In the genomic region with DNA sequence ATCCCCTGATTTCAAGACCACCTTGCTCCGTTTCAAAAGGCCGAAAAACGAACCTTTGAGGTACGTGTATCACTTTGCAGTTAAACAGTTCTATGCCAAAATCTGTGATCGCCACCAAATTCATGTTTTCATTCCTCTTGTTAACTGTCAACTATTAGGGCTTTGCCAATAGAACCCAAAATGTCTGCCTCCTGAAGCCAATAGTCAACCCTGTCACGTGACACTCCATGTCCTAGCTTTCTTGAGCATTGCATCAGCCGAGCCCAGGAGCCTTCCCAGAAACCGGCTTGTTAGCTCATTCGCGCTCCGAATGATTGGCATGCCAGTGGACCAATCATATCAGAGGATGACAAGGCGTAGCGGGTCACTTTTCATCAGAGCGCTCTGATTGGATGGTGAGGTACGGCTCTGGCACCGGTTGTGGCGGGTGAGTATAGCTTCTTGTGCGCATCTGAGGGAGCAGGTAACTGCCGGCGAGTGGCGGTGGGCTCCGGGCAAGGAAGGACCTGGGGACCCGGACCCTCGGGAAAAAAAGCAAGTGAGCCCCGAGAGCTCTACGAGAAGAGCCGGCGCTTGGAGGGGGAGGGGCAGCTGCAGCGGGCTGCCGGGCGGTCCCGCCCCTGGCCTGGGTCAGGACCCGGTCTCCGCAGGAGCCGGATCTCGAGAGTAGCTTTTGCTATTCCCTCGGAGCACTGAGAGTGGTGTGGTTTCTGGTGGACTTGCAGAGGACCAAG, we compare ENCODE assay signal across 7 mouse cellular contexts. TPM values are rescaled to one million over a fixed set of nuclear protein-coding genes. Genes with fewer than 3 reads are reported as not detected.
A peak's percentile ranks its signal among the peaks of the same experiment; 100 is the strongest.
DNase-seq lines count a peak whose midpoint lies in the region; ATAC-seq lines count a peak whose summit lies in the region.

No protein-coding gene starts in this region.

- intact Hi-C loops in gastrocnemius, postnatal 36 days (cut with DNase I): no loop called here
- intact Hi-C loops in left cerebral cortex, postnatal 25 days (cut with DNase I): no loop called here

- peaks cover 8% of the 10 kb centered on the region; the same call in 1 of the 2 replicates for H3K36me3 ChIP-seq in intestine, embryonic 15.5 days
- peaks cover 34% of the 10 kb centered on the region for H3K36me3 ChIP-seq in midbrain, embryonic 10.5 days

- H3K9ac ChIP-seq in intestine, embryonic 15.5 days: peak overlapping the region; percentile 79

- ATAC-seq in intestine, embryonic 15.5 days: peak; percentile 100

- H3K4me2 ChIP-seq in intestine, embryonic 15.5 days (replicated peaks): peak overlapping the region; percentile 56

- DNase-seq in adrenal gland, adult 2 months: peak; percentile 98
- peak; percentile 100 for DNase-seq in embryo, embryonic 11.5 days (ENCODE audit: low read depth, low spot score)
- peak; percentile 91 to 98 for DNase-seq in gastrocnemius, postnatal 36 days
- peak; percentile 100 for DNase-seq in left cerebral cortex, postnatal 25 days (ENCODE audit: low spot score in 2 of 2)
- peak; percentile 97 for DNase-seq in midbrain, embryonic 10.5 days (ENCODE audit: low spot score)
- peak; percentile 93 for DNase-seq in right cerebral cortex, postnatal 4 days

- peaks cover 11% of the 10 kb centered on the region for H3K4me1 ChIP-seq in intestine, embryonic 15.5 days (replicated peaks)
- peaks cover 23% of the 10 kb centered on the region for H3K4me1 ChIP-seq in midbrain, embryonic 10.5 days

- H3K9me3 ChIP-seq in intestine, embryonic 15.5 days: no peaks in the 10 kb centered on the region
- no peaks in the 10 kb centered on the region for H3K9me3 ChIP-seq in midbrain, embryonic 10.5 days (replicated peaks)

- no peaks in the 10 kb centered on the region for H3K27me3 ChIP-seq in intestine, embryonic 15.5 days (replicated peaks)
- peaks cover 15% of the 10 kb centered on the region for H3K27me3 ChIP-seq in midbrain, embryonic 10.5 days (ENCODE audit: low read depth, poor library complexity, severe bottlenecking)

- H3K4me3 ChIP-seq in intestine, embryonic 15.5 days (replicated peaks): peak overlapping the region; percentile 73
- peak overlapping the region; percentile 72 for H3K4me3 ChIP-seq in midbrain, embryonic 10.5 days

- 6% methylated on average over 37 of the region's 37 CpGs for WGBS in intestine, embryonic 15.5 days
- 5% methylated on average over 37 of the region's 37 CpGs for WGBS in midbrain, embryonic 10.5 days

- H3K27ac ChIP-seq in intestine, embryonic 15.5 days: peak overlapping the region; percentile 66
- H3K27ac ChIP-seq in midbrain, embryonic 10.5 days (replicated peaks): peak overlapping the region; percentile 96

RNA-seq across cellular contexts. Expression of a gene that starts 0.7 kb away (rescaled TPM):
- total RNA-seq in adrenal gland, adult 2 months (2021): 100 to 1,000 TPM; 112 to 155 TPM
- polyA plus RNA-seq in adrenal gland, adult 2 months (2012; rRNA removed): 31.8 and 37.4 TPM in 2 replicates
- 10 to 100 TPM; 41.0 to 41.4 TPM for total RNA-seq in gastrocnemius, postnatal 36 days (2021)
- polyA plus RNA-seq in intestine, embryonic 15.5 days (2015; fragmentation: Nextera tagmentation; extraction: Ambion mirVana): 50.4 and 54.1 TPM in 2 replicates
- total RNA-seq in left cerebral cortex, postnatal 25 days (2021): 10 to 100 TPM; 94.3 to 95.5 TPM
- polyA plus RNA-seq in midbrain, embryonic 10.5 days (2016; fragmentation: Nextera tagmentation; extraction: Ambion mirVana): 75.6 and 79.8 TPM in 2 replicates

RNA-seq across cellular contexts. Expression of a gene that starts 2.1 kb away (rescaled TPM):
- total RNA-seq in adrenal gland, adult 2 months (2021): 10 to 100 TPM in 1 of 2 experiments, 1 to 10 TPM in 1; 8.1 to 11.1 TPM
- polyA plus RNA-seq in adrenal gland, adult 2 months (2012; rRNA removed): 0.96 and 1.3 TPM in 2 replicates
- 10 to 100 TPM; 11.0 to 12.2 TPM for total RNA-seq in gastrocnemius, postnatal 36 days (2021)
- 7.0 and 7.5 TPM in 2 replicates for polyA plus RNA-seq in intestine, embryonic 15.5 days (2015; fragmentation: Nextera tagmentation; extraction: Ambion mirVana)
- 10 to 100 TPM; 24.4 to 27.4 TPM for total RNA-seq in left cerebral cortex, postnatal 25 days (2021)
- 11.4 and 11.6 TPM in 2 replicates for polyA plus RNA-seq in midbrain, embryonic 10.5 days (2016; fragmentation: Nextera tagmentation; extraction: Ambion mirVana)

RNA-seq across cellular contexts. Expression of a gene that starts 22.5 kb away (rescaled TPM):
- not detected for total RNA-seq in adrenal gland, adult 2 months (2021)
- polyA plus RNA-seq in adrenal gland, adult 2 months (2012; rRNA removed): 43.3 and 51.4 TPM in 2 replicates
- not detected for total RNA-seq in gastrocnemius, postnatal 36 days (2021)
- polyA plus RNA-seq in intestine, embryonic 15.5 days (2015; fragmentation: Nextera tagmentation; extraction: Ambion mirVana): 23.0 and 24.3 TPM in 2 replicates
- not detected for total RNA-seq in left cerebral cortex, postnatal 25 days (2021)
- polyA plus RNA-seq in midbrain, embryonic 10.5 days (2016; fragmentation: Nextera tagmentation; extraction: Ambion mirVana): 6.1 and 14.4 TPM in 2 replicates

RNA-seq across cellular contexts. Expression of a gene that starts 36.0 kb away (rescaled TPM):
- 10 to 100 TPM; 35.5 to 41.7 TPM for total RNA-seq in adrenal gland, adult 2 months (2021)
- 15.1 and 19.3 TPM in 2 replicates for polyA plus RNA-seq in adrenal gland, adult 2 months (2012; rRNA removed)
- 10 to 100 TPM; 23.2 to 28.6 TPM for total RNA-seq in gastrocnemius, postnatal 36 days (2021)
- polyA plus RNA-seq in intestine, embryonic 15.5 days (2015; fragmentation: Nextera tagmentation; extraction: Ambion mirVana): 12.4 and 15.4 TPM in 2 replicates
- 10 to 100 TPM; 30.9 to 31.1 TPM for total RNA-seq in left cerebral cortex, postnatal 25 days (2021)
- 24.2 and 25.1 TPM in 2 replicates for polyA plus RNA-seq in midbrain, embryonic 10.5 days (2016; fragmentation: Nextera tagmentation; extraction: Ambion mirVana)

RNA-seq across cellular contexts. Expression of a gene that starts 58.6 kb away (rescaled TPM):
- total RNA-seq in adrenal gland, adult 2 months (2021): under 1 TPM in 1 of 2 experiments, not detected in 1; 0.14 TPM
- polyA plus RNA-seq in adrenal gland, adult 2 months (2012; rRNA removed): 0.04 and 0.11 TPM in 2 replicates
- under 1 TPM; 0.12 to 0.69 TPM for total RNA-seq in gastrocnemius, postnatal 36 days (2021)
- polyA plus RNA-seq in intestine, embryonic 15.5 days (2015; fragmentation: Nextera tagmentation; extraction: Ambion mirVana): 0.13 and 0.32 TPM in 2 replicates
- total RNA-seq in left cerebral cortex, postnatal 25 days (2021): 1 to 10 TPM; 2.7 TPM
- polyA plus RNA-seq in midbrain, embryonic 10.5 days (2016; fragmentation: Nextera tagmentation; extraction: Ambion mirVana): 1.1 and 2.0 TPM in 2 replicates

Comparison
In these comparisons a context has a peak if more than half of its experiments do, and no peak if none do; other contexts are left out.
1. Peak in every context shown above with its lines: DNase-seq, ATAC-seq, H3K4me3 ChIP-seq and H3K27ac ChIP-seq.